Mouse (Mus musculus): ENCODE results near the gene Atp2a1. TPM values are rescaled to one million over a fixed set of nuclear protein-coding genes. Genes with fewer than 3 reads are reported as not detected.
A peak's percentile ranks its signal among the peaks of the same experiment; 100 is the strongest.

The Atp2a1 gene
- polyA plus RNA-seq, 1 experiment from 2014 or later, result 5.1 TPM

DNA sequence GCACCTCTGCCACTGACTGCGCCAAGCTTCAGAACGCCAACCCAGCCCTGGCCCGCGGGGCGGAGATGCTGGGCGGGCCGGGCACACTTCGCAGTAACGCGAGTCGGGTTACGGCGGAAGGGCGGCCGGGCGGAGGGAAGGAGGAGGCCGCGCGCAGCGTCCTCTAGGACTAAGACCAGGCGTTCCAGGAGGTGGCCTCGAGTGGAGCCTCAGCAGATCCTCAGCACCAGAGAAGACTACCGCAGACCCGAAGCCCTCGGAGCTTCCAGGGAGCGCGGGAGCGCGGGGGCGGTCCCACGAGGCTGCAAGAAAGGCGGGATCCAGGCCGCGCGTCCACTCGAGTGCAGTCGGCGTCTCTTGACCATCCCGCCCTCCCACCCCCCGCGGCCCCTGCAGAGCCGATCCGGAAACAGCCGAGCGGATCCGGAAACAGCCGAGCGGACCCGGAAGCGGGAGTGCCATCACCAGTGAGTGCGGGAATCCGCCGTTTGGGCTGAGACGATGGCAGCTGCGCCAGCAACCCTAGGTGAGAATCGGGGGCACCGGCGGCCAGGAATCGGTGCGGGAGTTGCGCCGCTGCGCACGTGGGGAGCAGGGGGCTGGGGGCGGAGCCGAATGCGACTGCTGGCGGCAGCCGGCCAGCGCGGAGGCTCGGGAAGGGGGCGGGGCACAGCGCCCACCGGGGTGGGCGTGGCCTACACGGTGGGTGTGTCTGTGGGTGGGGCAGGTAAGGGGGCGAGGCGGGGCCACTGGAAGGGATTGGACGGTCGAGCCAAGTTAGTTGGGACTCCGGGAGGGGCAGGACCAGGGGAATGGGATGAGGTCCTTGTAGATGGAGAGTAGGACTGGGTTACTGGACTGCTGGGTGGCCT, 34.0 kb downstream of the Atp2a1 start, which contains the start of gene Rabep2:
Rabep2 (plus strand) TSS at position 129 of the 872 bp plus-strand sequence.
- Histone ChIP-seq H3K36me3 (ENCODE audit: control insufficient read depth, insufficient read depth, low read length) (no peaks in the 10 kb centered on the region), H3K9me3 (ENCODE audit: control insufficient read depth, low read length) (no peaks in the 10 kb centered on the region), H3K4me2 (ENCODE audit: low read depth, low read length) (peak within 1 kb of the TSS; percentile 87), H3K9ac (ENCODE audit: low read length) (peak within 1 kb of the TSS; percentile 88), H3K27me3 (ENCODE audit: control insufficient read depth, insufficient read depth, low read depth, low read length) (no peaks in the 10 kb centered on the region), H3K27ac (ENCODE audit: low read length) (peak within 1 kb of the TSS; percentile 98), H3K4me3 (ENCODE audit: low read length) (peak within 1 kb of the TSS; percentile 75), H3K4me1 (replicated peaks; ENCODE audit: control insufficient read depth, insufficient read depth, low read length) (peaks cover 9% of the 10 kb centered on the region)
- WGBS, result under 1% methylated on average over 80 of the region's 82 CpGs
- peak; percentile 96 for ATAC-seq (ENCODE audit: low read depth)

DNA sequence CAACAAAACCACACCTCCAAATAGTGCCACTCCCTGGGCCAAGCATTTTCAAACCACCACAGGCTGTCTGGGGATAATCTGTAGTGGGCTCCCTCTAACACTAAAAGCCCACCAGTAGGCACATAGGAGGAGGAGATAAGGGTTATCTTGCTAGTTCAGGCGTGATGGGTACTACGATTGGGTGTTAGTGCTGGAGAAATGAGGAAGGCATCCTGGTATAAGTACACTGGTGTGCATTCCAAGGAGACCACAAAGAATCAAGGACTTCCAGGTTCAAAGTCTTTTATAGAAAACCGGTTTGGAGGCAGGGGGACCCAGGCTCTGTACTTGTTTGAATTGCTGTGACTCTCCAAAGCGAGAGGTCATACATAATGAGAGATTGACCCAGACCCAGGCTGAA, 34.8 kb downstream of the Atp2a1 start:
- peak; percentile 29 for ATAC-seq (ENCODE audit: low read depth)
- H3K9me3 ChIP-seq (ENCODE audit: control insufficient read depth, low read length), result no peaks in the 10 kb centered on the region
- H3K27ac ChIP-seq (ENCODE audit: low read length), result peak overlapping the region; percentile 98
- 6% methylated on average over 4 of the region's 4 CpGs for WGBS
- no peaks in the 10 kb centered on the region for H3K36me3 ChIP-seq (ENCODE audit: control insufficient read depth, insufficient read depth, low read length)
- peak overlapping the region; percentile 75 for H3K4me3 ChIP-seq (ENCODE audit: low read length)
- H3K4me2 ChIP-seq (ENCODE audit: low read depth, low read length), result peak overlapping the region; percentile 87
- H3K4me1 ChIP-seq (replicated peaks; ENCODE audit: control insufficient read depth, insufficient read depth, low read length), result peaks cover 9% of the 10 kb centered on the region
- peak overlapping the region; percentile 88 for H3K9ac ChIP-seq (ENCODE audit: low read length)
- no peaks in the 10 kb centered on the region for H3K27me3 ChIP-seq (ENCODE audit: control insufficient read depth, insufficient read depth, low read depth, low read length)

DNA sequence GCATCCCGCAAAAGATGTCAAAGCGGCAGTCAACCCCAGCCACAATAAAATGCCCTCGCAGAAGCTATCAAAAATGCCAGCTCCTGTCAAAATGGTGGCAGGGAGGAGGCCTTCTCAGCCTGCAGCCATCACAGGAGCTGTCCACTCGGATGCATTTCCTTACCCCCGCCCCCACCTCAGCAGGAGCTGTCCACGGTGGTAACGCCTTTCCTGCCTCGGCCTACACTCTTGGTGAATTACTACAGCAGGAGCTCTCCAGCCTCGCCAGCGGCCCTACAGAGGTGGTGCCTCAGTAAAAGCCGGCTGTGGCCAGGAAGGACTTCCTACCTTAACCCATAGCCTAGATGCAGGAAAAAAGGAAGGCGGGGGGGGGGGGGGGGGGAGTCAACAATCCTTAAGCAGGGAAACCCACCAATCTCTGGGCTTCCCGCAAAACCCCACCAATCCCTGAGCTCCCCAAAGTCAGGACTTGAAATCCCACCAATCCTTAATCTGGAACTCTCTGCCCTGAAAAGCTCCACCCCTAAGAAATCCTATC, 35.5 kb downstream of the Atp2a1 start:
- WGBS, result 46% methylated on average over 12 of the region's 13 CpGs
- no peak for ATAC-seq (ENCODE audit: low read depth)
- H3K4me2 ChIP-seq (ENCODE audit: low read depth, low read length), result peak overlapping the region; percentile 87; the same call in 1 of the 2 replicates

DNA sequence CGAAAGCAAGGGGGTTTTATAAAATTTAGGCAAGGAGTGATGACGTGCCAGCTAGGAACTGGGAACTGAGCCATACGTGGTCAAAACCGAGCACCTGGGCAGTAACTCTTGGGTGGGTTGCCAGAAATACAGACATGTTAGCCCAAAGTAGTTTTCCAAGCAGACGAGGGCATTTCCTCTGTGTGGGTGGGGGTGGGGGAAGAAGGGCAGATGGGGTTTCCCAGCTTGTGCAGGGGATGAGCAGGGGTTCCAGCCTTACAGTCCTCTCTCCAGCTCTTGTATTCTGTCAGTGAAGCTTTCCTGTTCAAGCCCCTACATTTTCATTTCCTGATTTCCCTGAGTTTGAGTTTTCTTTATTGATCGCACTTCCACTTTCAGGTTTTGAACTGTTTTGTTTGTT, 38.7 kb downstream of the Atp2a1 start:
- ATAC-seq (ENCODE audit: low read depth), result no peak
- Histone ChIP-seq H3K4me3 (ENCODE audit: low read length) (no peak overlapping the region), H3K27me3 (ENCODE audit: control insufficient read depth, insufficient read depth, low read depth, low read length) (no peaks in the 10 kb centered on the region), H3K36me3 (ENCODE audit: control insufficient read depth, insufficient read depth, low read length) (no peaks in the 10 kb centered on the region), H3K4me1 (replicated peaks; ENCODE audit: control insufficient read depth, insufficient read depth, low read length) (peaks cover 5% of the 10 kb centered on the region; the same call in 1 of the 2 replicates), H3K4me2 (ENCODE audit: low read depth, low read length) (no peak overlapping the region), H3K27ac (ENCODE audit: low read length) (no peak overlapping the region), H3K9ac (ENCODE audit: low read length) (no peak overlapping the region), H3K9me3 (ENCODE audit: control insufficient read depth, low read length) (no peaks in the 10 kb centered on the region)
- 77% methylated on average over 6 of the region's 6 CpGs for WGBS

More for the DNA sequence above, 35.5 kb downstream of the Atp2a1 start:
- peaks cover 9% of the 10 kb centered on the region for H3K4me1 ChIP-seq (replicated peaks; ENCODE audit: control insufficient read depth, insufficient read depth, low read length)
- no peak overlapping the region for H3K9ac ChIP-seq (ENCODE audit: low read length)
- H3K4me3 ChIP-seq (ENCODE audit: low read length), result no peak overlapping the region
- H3K36me3 ChIP-seq (ENCODE audit: control insufficient read depth, insufficient read depth, low read length), result no peaks in the 10 kb centered on the region
- no peaks in the 10 kb centered on the region for H3K9me3 ChIP-seq (ENCODE audit: control insufficient read depth, low read length)
- peak overlapping the region; percentile 98 for H3K27ac ChIP-seq (ENCODE audit: low read length)
- H3K27me3 ChIP-seq (ENCODE audit: control insufficient read depth, insufficient read depth, low read depth, low read length), result no peaks in the 10 kb centered on the region

DNA sequence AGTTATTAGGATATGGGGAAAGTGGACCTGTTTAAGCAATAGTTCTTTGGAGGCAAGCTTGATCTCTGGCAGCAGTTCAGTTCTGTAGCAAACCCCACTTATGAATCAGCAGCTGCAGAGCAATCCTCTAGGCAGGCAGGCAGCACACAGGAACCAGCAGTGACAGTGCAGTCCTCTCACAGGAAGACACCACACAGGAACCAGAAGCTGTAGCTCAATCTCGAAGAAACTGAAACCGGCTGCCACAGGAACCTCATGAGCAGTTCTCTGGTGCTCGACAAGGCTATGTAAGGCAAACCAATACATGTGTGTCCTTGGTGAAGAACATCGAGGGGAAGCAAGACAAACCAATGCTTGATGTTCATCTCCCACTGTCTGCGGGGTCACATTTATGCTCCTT, 41.2 kb downstream of the Atp2a1 start:
- H3K27ac ChIP-seq (ENCODE audit: low read length), result no peak overlapping the region
- H3K9me3 ChIP-seq (ENCODE audit: control insufficient read depth, low read length), result no peaks in the 10 kb centered on the region
- ATAC-seq (ENCODE audit: low read depth), result no peak
- no peaks in the 10 kb centered on the region for H3K4me1 ChIP-seq (replicated peaks; ENCODE audit: control insufficient read depth, insufficient read depth, low read length)
- WGBS, result 86% methylated on average over 5 of the region's 5 CpGs
- no peaks in the 10 kb centered on the region for H3K27me3 ChIP-seq (ENCODE audit: control insufficient read depth, insufficient read depth, low read depth, low read length)
- no peak overlapping the region for H3K4me2 ChIP-seq (ENCODE audit: low read depth, low read length)
- no peaks in the 10 kb centered on the region for H3K36me3 ChIP-seq (ENCODE audit: control insufficient read depth, insufficient read depth, low read length)
- H3K4me3 ChIP-seq (ENCODE audit: low read length), result no peak overlapping the region
- H3K9ac ChIP-seq (ENCODE audit: low read length), result no peak overlapping the region

DNA sequence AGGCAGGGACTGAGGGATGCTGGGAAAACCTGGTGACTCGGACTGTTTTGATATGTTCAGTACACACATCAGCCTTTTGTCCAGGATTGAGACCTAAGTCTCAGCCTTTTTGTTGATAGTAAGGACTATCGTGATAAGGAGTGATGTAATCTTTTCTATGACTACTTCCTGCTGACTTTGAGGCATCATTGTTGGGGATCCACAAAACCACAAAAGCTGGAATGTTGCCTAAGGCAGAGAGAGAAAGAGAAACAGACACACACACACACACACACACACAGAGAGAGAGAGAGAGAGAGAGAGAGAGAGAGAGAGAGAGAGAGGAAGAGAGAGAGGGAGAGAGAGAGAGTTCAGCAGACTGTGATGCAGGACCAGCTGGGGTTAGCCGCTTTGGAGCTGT, 44.4 kb downstream of the Atp2a1 start:
- WGBS, result 36% methylated on average over 3 of the region's 3 CpGs
- Histone ChIP-seq H3K4me3 (ENCODE audit: low read length) (no peak overlapping the region), H3K4me2 (ENCODE audit: low read depth, low read length) (no peak overlapping the region), H3K4me1 (replicated peaks; ENCODE audit: control insufficient read depth, insufficient read depth, low read length) (no peaks in the 10 kb centered on the region), H3K36me3 (ENCODE audit: control insufficient read depth, insufficient read depth, low read length) (no peaks in the 10 kb centered on the region), H3K9me3 (ENCODE audit: control insufficient read depth, low read length) (no peaks in the 10 kb centered on the region), H3K9ac (ENCODE audit: low read length) (no peak overlapping the region), H3K27ac (ENCODE audit: low read length) (no peak overlapping the region), H3K27me3 (ENCODE audit: control insufficient read depth, insufficient read depth, low read depth, low read length) (no peaks in the 10 kb centered on the region)
- ATAC-seq (ENCODE audit: low read depth), result no peak

DNA sequence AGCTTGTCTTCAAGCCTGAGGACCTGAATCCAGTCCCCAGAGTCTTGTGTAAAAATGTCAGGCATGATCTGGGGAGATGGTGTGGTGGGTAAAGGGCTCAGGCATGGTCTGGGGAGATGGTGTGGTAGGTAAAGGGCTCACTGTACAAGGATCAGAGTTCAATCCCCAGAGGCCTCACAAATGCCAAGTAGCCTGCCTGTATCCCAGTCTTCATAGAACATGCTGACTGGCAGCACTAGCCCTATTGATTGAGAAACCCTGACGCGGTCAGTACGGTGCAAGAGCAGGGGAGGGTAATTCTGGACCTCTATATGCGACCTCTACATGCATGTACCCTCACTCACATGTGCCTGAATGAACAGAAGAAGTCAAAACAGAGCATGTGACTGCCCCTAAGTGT, 45.3 kb downstream of the Atp2a1 start:
- Histone ChIP-seq H3K4me2 (ENCODE audit: low read depth, low read length) (no peak overlapping the region), H3K9me3 (ENCODE audit: control insufficient read depth, low read length) (no peaks in the 10 kb centered on the region), H3K4me1 (replicated peaks; ENCODE audit: control insufficient read depth, insufficient read depth, low read length) (no peaks in the 10 kb centered on the region), H3K9ac (ENCODE audit: low read length) (no peak overlapping the region), H3K27me3 (ENCODE audit: control insufficient read depth, insufficient read depth, low read depth, low read length) (no peaks in the 10 kb centered on the region), H3K27ac (ENCODE audit: low read length) (no peak overlapping the region), H3K4me3 (ENCODE audit: low read length) (no peak overlapping the region), H3K36me3 (ENCODE audit: control insufficient read depth, insufficient read depth, low read length) (no peaks in the 10 kb centered on the region)
- 87% methylated on average over 4 of the region's 4 CpGs for WGBS
- ATAC-seq (ENCODE audit: low read depth), result no peak

DNA sequence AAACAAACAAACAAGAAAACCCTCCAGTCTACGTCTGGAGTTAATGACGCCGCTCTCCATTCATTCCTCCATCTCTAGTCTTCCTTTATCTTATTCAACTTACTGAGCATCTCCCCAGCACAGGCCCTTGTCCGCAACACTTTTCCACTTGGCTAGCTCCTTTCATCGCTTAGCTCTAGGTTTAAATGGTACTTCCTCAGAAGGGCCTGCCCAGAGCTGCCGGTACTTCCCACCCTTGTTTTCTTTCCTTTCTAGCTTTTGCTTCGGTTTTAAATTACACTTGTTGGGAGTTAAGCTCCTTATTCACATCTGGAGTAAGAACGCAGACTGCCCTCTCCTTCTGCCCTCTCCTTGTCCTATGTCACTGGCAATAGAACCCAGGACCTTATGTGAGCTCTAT, 45.9 kb downstream of the Atp2a1 start:
- no peak for ATAC-seq (ENCODE audit: low read depth)
- WGBS, result 65% methylated on average over 8 of the region's 8 CpGs
- no peaks in the 10 kb centered on the region for H3K9me3 ChIP-seq (ENCODE audit: control insufficient read depth, low read length)
- no peaks in the 10 kb centered on the region for H3K27me3 ChIP-seq (ENCODE audit: control insufficient read depth, insufficient read depth, low read depth, low read length)
- no peak overlapping the region for H3K4me3 ChIP-seq (ENCODE audit: low read length)
- no peak overlapping the region for H3K4me2 ChIP-seq (ENCODE audit: low read depth, low read length)
- H3K36me3 ChIP-seq (ENCODE audit: control insufficient read depth, insufficient read depth, low read length), result no peaks in the 10 kb centered on the region
- H3K9ac ChIP-seq (ENCODE audit: low read length), result no peak overlapping the region
- H3K4me1 ChIP-seq (replicated peaks; ENCODE audit: control insufficient read depth, insufficient read depth, low read length), result no peaks in the 10 kb centered on the region
- no peak overlapping the region for H3K27ac ChIP-seq (ENCODE audit: low read length)

DNA sequence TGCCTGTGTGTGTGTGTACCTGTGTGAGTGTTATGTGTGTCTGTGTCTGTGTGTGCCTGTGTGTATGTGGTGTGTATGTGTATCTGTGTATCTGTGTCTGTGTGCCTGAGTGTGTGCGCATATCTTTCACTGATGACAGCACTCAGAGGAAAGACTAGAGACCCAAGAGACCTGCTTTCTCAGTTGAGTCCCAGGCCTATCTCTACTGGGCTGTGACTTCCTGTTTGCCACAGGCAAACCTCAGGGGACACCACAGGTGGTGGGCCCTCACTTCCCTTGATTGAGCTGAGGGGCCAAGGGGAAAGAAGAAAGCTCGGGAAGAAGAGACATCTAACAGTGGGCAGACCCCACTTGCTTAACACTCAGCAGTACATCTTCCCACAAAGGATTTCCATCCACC, 46.3 kb downstream of the Atp2a1 start:
- Histone ChIP-seq H3K9ac (ENCODE audit: low read length) (no peak overlapping the region), H3K4me3 (ENCODE audit: low read length) (no peak overlapping the region), H3K36me3 (ENCODE audit: control insufficient read depth, insufficient read depth, low read length) (no peaks in the 10 kb centered on the region), H3K9me3 (ENCODE audit: control insufficient read depth, low read length) (no peaks in the 10 kb centered on the region), H3K27ac (ENCODE audit: low read length) (no peak overlapping the region), H3K4me1 (replicated peaks; ENCODE audit: control insufficient read depth, insufficient read depth, low read length) (no peaks in the 10 kb centered on the region), H3K4me2 (ENCODE audit: low read depth, low read length) (no peak overlapping the region), H3K27me3 (ENCODE audit: control insufficient read depth, insufficient read depth, low read depth, low read length) (no peaks in the 10 kb centered on the region)
- no peak for ATAC-seq (ENCODE audit: low read depth)
- 53% methylated on average over 2 of the region's 2 CpGs for WGBS
